12 mouse cellular contexts compared by ENCODE assay signal in the genomic region with DNA sequence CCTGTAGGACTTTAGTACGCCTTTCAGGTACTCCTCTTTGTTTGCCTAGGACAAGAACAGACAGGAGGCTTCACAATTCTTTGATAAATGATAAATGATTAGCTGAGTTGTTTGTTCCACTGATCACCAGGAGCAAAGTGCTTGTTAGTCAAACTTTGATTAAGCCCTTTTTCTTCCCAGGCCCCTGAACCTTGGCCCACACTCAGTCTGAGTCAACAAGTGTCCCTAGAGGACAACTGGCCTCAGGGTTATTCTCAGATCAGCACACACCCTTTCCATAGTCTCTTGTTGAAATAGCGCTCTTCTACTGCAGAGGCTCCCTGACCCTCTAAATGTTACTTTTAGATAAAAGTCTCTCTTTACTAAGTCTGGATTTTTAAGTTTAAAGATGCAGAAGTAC. TPM values are rescaled to one million over a fixed set of nuclear protein-coding genes. Genes with fewer than 3 reads are reported as not detected.
DNase-seq lines count a peak whose midpoint lies in the region; ATAC-seq and TF ChIP-seq lines count a peak whose summit lies in the region.
"Had no signal": no experiment of that assay in that cellular context is flagged by ENCODE, and none has a peak within 500 bp of the region (broad histone marks: within the 10 kb centered on the region; RNA-seq: fewer than 3 reads in every experiment).

No protein-coding gene starts in this region.

- no peaks in the 10 kb centered on the region for H3K27me3 ChIP-seq in CH12.LX (replicated peaks)
- H3K27me3 ChIP-seq in midbrain, embryonic 13.5 days, result no peaks in the 10 kb centered on the region

- H3K4me2 ChIP-seq in CH12.LX (ENCODE audit: insufficient read depth, low read depth, poor library complexity, severe bottlenecking), result 0 out of 2 replicates have a peak overlapping the region, but pooled peaks have one; percentile 29
- no peak overlapping the region for H3K4me2 ChIP-seq in midbrain, embryonic 13.5 days (replicated peaks)

- H3K4me3 ChIP-seq in CH12.LX (replicated peaks in 1 of 3; ENCODE audit: low read depth in 2 of 3, low read length in 2 of 3, poor library complexity in 1 of 3), result no peak overlapping the region
- H3K4me3 ChIP-seq in midbrain, embryonic 13.5 days (replicated peaks), result no peak overlapping the region
- H3K4me3 ChIP-seq: left cerebral cortex, adult 2 months had no signal

- H3K9ac ChIP-seq in CH12.LX (ENCODE audit: insufficient read depth, low read depth), result no peak overlapping the region
- no peak overlapping the region for H3K9ac ChIP-seq in midbrain, embryonic 13.5 days (replicated peaks)

- TF ChIP-seq EP300 in CH12.LX (IDR thresholded peaks at IDR 0.05; ENCODE audit: low read length), result no peak; the same call in 1 of the 2 replicates

- TF ChIP-seq POLR2A in CH12.LX (IDR thresholded peaks at IDR 0.05; ENCODE audit: low read depth, low read length), result no peak

- no peak for TF ChIP-seq CTCF in CH12.LX (conservative IDR thresholded peaks at IDR 0.05 in 1 of 2, IDR thresholded peaks at IDR 0.05 in 1 of 2; ENCODE audit: low read depth in 2 of 2, low read length in 2 of 2)

- peak; percentile 74 for DNase-seq in 3T3-L1 (ENCODE audit: low read depth, low spot score)
- DNase-seq in CH12.LX (ENCODE audit: extremely low read depth), result no peak
- peak; percentile 40 to 47 for DNase-seq in heart, postnatal 36 days
- peak; percentile 35 for DNase-seq in liver
- no peak for DNase-seq in cerebellum, postnatal 14 days
- DNase-seq: lung, postnatal 4 days; right cerebral cortex, postnatal 4 days had no signal

- no peaks in the 10 kb centered on the region for H3K9me3 ChIP-seq in CH12.LX (replicated peaks; ENCODE audit: low read length)
- H3K9me3 ChIP-seq in midbrain, embryonic 13.5 days, result no peaks in the 10 kb centered on the region

- peaks cover 5 to 11% of the 10 kb centered on the region in 2 experiments; a peak in 3 of 4 replicates for H3K4me1 ChIP-seq in CH12.LX (ENCODE audit: control insufficient read depth in 1 of 2, insufficient read depth in 2 of 2)
- no peaks in the 10 kb centered on the region for H3K4me1 ChIP-seq in midbrain, embryonic 13.5 days (replicated peaks)

- H3K36me3 ChIP-seq in CH12.LX (replicated peaks in 1 of 2; ENCODE audit: control insufficient read depth in 1 of 2, insufficient read depth in 1 of 2, low read length in 1 of 2), result no peaks in the 10 kb centered on the region
- no peaks in the 10 kb centered on the region for H3K36me3 ChIP-seq in midbrain, embryonic 13.5 days

- 67% methylated on average over 2 of the region's 2 CpGs for whole genome bisulfite sequencing in midbrain, embryonic 13.5 days

- no peak for ATAC-seq in midbrain, embryonic 13.5 days
- ATAC-seq in monocyte, adult 5-6 weeks (replicated peaks; ENCODE audit: insufficient number of reproducible peaks, low FRiP score, low TSS enrichment, poor library complexity, severe bottlenecking), result no peak

- intact Hi-C loops in heart, postnatal 36 days (cut with DNase I), result loop anchor here (1.0 to 10.0 kb wide), 3 partner anchors 18 to 284 kb away; a partner anchor contains a TSS

- no peak overlapping the region for H3K27ac ChIP-seq in CH12.LX (ENCODE audit: insufficient read depth, low read depth)
- H3K27ac ChIP-seq in midbrain, embryonic 13.5 days, result no peak overlapping the region
- H3K27ac ChIP-seq: left cerebral cortex, adult 2 months had no signal

- in situ Hi-C loops in CH12.LX (cut with MboI; ENCODE audit: low pct_ligation_motif_present, low pct_unique_long_range_greater_than_20kb, low sequenced_read_pairs), result loop anchor here (5.0 to 25.0 kb wide), 3 partner anchors 54 to 182 kb away; a partner anchor contains a TSS

- dilution Hi-C loops in CH12.LX (cut with MboI; ENCODE audit: extremely low pct_ligation_motif_present, extremely low pct_unique_long_range_greater_than_20kb, low sequenced_read_pairs), result no loop called here

- TF ChIP-seq RAD21 in CH12.LX (IDR thresholded peaks at IDR 0.05; ENCODE audit: low read depth, low read length), result no peak

- H3K79me2 ChIP-seq in CH12.LX (replicated peaks; ENCODE audit: control insufficient read depth, extremely low read depth, insufficient read depth, poor library complexity, severe bottlenecking), result no peaks in the 10 kb centered on the region

TF ChIP-seq in CH12.LX, 34 proteins besides CTCF, POLR2A, EP300 and RAD21:
- no peak for TF ChIP-seq HCFC1 (IDR thresholded peaks at IDR 0.05; ENCODE audit: low read depth, low read length)
- no peak for TF ChIP-seq POLR2AphosphoS2 (IDR thresholded peaks at IDR 0.05; ENCODE audit: low read depth, low read length)
- TF ChIP-seq MAFK (IDR thresholded peaks at IDR 0.05; ENCODE audit: insufficient replicate concordance, low read length), result no peak
- TF ChIP-seq MAX (IDR thresholded peaks at IDR 0.05; ENCODE audit: low read length), result no peak
- no peak for TF ChIP-seq USF2 (conservative IDR thresholded peaks at IDR 0.05; ENCODE audit: low read depth, low read length)
- TF ChIP-seq MEF2A (IDR thresholded peaks at IDR 0.05; ENCODE audit: borderline replicate concordance, low read depth, low read length), result peak; percentile 52; the same call in 1 of the 2 replicates
- no peak for TF ChIP-seq SIN3A (IDR thresholded peaks at IDR 0.05; ENCODE audit: low read length)
- no peak for TF ChIP-seq TBP (conservative IDR thresholded peaks at IDR 0.05; ENCODE audit: low read depth, low read length)
- peak; percentile 75 for TF ChIP-seq IRF4 (IDR thresholded peaks at IDR 0.05; ENCODE audit: low read depth, low read length)
- TF ChIP-seq CHD1 (IDR thresholded peaks at IDR 0.05; ENCODE audit: low read depth, low read length), result no peak
- TF ChIP-seq TCF12 (IDR thresholded peaks at IDR 0.05; ENCODE audit: low read depth, low read length), result no peak
- no peak for TF ChIP-seq ZNF384 (IDR thresholded peaks at IDR 0.05; ENCODE audit: low read depth, low read length)
- no peak for TF ChIP-seq NELFE (IDR thresholded peaks at IDR 0.05; ENCODE audit: low read depth, low read length)

RNA-seq across cellular contexts. Expression of a gene that starts 11.0 kb away (rescaled TPM):
- total RNA-seq in CH12.LX (2012; rRNA removed) (not detected in 2 replicates), CH12.LX (2014; rRNA removed) (not detected in 2 replicates)
- polyA plus RNA-seq in CH12.LX (2012; ENCODE audit: insufficient read length, low read depth), result not detected in 2 replicates
- not detected for total RNA-seq in heart, postnatal 36 days (2021)
- not detected in 2 replicates for polyA plus RNA-seq in midbrain, embryonic 13.5 days (2015; fragmentation: Nextera tagmentation; extraction: Ambion mirVana)
- total RNA-seq in monocyte, adult 5-6 weeks (2017), result not detected in 3 replicates
- total RNA-seq: granulocyte monocyte progenitor cell, adult 5-6 weeks; left cerebral cortex, adult 2 months had no signal
- polyA plus RNA-seq: neural tube, embryonic 11.5 days had no signal

RNA-seq across cellular contexts. Expression of a gene that starts 17.5 kb away (rescaled TPM):
- total RNA-seq in CH12.LX (2012; rRNA removed) (3.1 and 5.4 TPM in 2 replicates), CH12.LX (2014; rRNA removed) (1.4 and 1.6 TPM in 2 replicates)
- 1.3 and 2.2 TPM in 2 replicates for polyA plus RNA-seq in CH12.LX (2012; ENCODE audit: insufficient read length, low read depth)
- 10 to 100 TPM; 15.7 to 17.5 TPM for total RNA-seq in heart, postnatal 36 days (2021)
- 17.4 and 19.2 TPM in 2 replicates for polyA plus RNA-seq in midbrain, embryonic 13.5 days (2015; fragmentation: Nextera tagmentation; extraction: Ambion mirVana)
- 4.7 to 7.3 TPM (median 4.8 TPM) in 3 replicates for total RNA-seq in monocyte, adult 5-6 weeks (2017)

RNA-seq across cellular contexts. Expression of a gene that starts 20.7 kb away (rescaled TPM):
- total RNA-seq in CH12.LX (2012; rRNA removed), result 5.6 and 7.8 TPM in 2 replicates
- total RNA-seq in CH12.LX (2014; rRNA removed), result 17.3 and 18.9 TPM in 2 replicates
- 9.3 and 12.4 TPM in 2 replicates for polyA plus RNA-seq in CH12.LX (2012; ENCODE audit: insufficient read length, low read depth)
- 10 to 100 TPM; 25.7 to 33.1 TPM for total RNA-seq in heart, postnatal 36 days (2021)
- 6.4 and 6.9 TPM in 2 replicates for polyA plus RNA-seq in midbrain, embryonic 13.5 days (2015; fragmentation: Nextera tagmentation; extraction: Ambion mirVana)
- total RNA-seq in monocyte, adult 5-6 weeks (2017), result 10.0 to 19.5 TPM (median 13.3 TPM) in 3 replicates

Comparison
In these comparisons a context has a peak if more than half of its experiments do, and no peak if none do; other contexts are left out.
1. DNase-seq: peak in 3T3-L1 (single experiment), heart, postnatal 36 days (2 of 2) and liver (single experiment); none in CH12.LX (single experiment) and cerebellum, postnatal 14 days (0 of 2).